Mouse (Mus musculus) megakaryocyte, embryonic 14.5 days (primary cell): ENCODE measurements around the gene Inka2.

Source experiments
- FLI1 ChIP-seq: IDR thresholded peaks from 2 replicates; pipeline ENCODE4 v1.6.1; 2012; ENCODE audit warnings: low read length, inconsistent platforms, mixed read lengths
- GATA1 ChIP-seq: IDR thresholded peaks from 3 replicates; pipeline ENCODE4 v1.6.1; 2012; ENCODE audit warnings: mixed read lengths, low read length, inconsistent platforms, borderline replicate concordance

DNA sequence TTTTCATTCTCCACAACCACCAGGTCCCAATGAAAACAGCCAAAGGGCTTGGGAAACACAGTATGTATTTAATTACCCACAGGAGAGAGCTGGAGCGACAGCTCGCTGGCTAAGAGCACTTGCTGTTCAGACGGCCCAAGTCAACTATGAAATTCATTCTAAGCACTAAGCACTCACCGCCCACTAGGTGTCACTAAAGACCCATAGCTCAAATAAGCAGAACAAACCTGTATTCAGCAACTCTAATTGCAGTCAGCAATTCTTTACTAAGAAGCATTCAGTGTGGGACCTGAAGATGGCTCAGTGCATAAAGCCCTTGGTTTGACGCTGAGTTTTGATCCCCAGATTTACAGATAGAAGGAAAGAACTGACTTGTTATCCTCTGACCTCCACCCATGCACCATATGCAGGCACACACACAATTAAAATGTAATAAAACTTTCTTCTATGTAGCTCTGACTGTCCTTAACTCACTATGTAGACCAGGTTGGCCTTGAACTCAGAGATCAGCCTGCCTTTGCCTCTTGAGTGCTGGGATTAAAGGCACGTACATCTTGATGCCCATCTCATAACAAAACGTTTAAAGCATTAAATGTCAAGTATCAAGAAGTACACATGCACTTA is 29.7 kb upstream of the Inka2 start:
- TF ChIP-seq FLI1 (no peak), GATA1 (no peak)
